Mouse (Mus musculus): ENCODE data around the gene Bcar3. TPM values are rescaled to one million over a fixed set of nuclear protein-coding genes. Genes with fewer than 3 reads are reported as not detected.

Bcar3 gene
- polyA plus RNA-seq, 1 experiment from 2014 or later: 14.0 TPM

- no peak overlapping the region for H3K4me2 ChIP-seq
- no peaks in the 10 kb centered on the region for H3K4me1 ChIP-seq (ENCODE audit: insufficient read depth)
- no peak overlapping the region for H3K9ac ChIP-seq
- ATAC-seq (ENCODE audit: insufficient read depth) (no peak), DNase-seq (no peak)
- H3K27ac ChIP-seq (ENCODE audit: low read depth): no peak overlapping the region
- H3K9me3 ChIP-seq (ENCODE audit: low read depth, low read length): no peaks in the 10 kb centered on the region
- no peak for TF ChIP-seq CTCF (IDR thresholded peaks at IDR 0.05; ENCODE audit: low read depth)
- H3K4me3 ChIP-seq (ENCODE audit: low read depth, low read length): no peak overlapping the region
- WGBS: 79% methylated on average over 4 of the region's 4 CpGs
- no peaks in the 10 kb centered on the region for H3K27me3 ChIP-seq (ENCODE audit: insufficient read depth, low read length)
- no peaks in the 10 kb centered on the region for H3K36me3 ChIP-seq (ENCODE audit: insufficient read depth)
Observed at GRCm38 (mm10) chr3:122396957-122397356, 103.0 kb downstream of the Bcar3 start.

DNA sequence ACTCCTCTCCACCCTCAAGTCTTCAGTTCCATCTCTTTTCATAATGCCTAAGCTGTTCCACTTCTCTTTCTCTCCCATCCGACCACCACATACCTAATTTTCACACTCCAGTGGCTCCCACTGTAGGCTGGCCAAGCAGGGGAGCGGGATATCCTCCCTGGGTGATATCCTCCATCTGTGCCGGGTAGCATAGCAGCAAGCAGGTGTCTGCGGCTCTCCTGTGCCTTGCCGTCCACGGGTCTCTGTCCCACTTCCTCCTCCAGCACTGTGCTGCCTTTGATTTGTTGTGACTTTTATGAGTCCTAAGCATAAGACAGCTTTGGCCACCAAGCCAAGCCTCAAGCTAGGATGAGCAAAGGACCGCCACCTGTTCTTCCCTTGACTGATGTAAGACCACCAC lies 103.5 kb downstream of the Bcar3 start:
- H3K4me1 ChIP-seq (ENCODE audit: insufficient read depth): no peaks in the 10 kb centered on the region
- no peaks in the 10 kb centered on the region for H3K27me3 ChIP-seq (ENCODE audit: insufficient read depth, low read length)
- DNase-seq (no peak), ATAC-seq (ENCODE audit: insufficient read depth) (no peak)
- H3K9ac ChIP-seq: no peak overlapping the region
- H3K4me2 ChIP-seq: no peak overlapping the region
- no peak overlapping the region for H3K27ac ChIP-seq (ENCODE audit: low read depth)
- no peaks in the 10 kb centered on the region for H3K36me3 ChIP-seq (ENCODE audit: insufficient read depth)
- TF ChIP-seq CTCF (IDR thresholded peaks at IDR 0.05; ENCODE audit: low read depth): no peak
- no peak overlapping the region for H3K4me3 ChIP-seq (ENCODE audit: low read depth, low read length)
- WGBS: 77% methylated on average over 7 of the region's 7 CpGs
- H3K9me3 ChIP-seq (ENCODE audit: low read depth, low read length): no peaks in the 10 kb centered on the region

- Histone ChIP-seq H3K9ac (no peak overlapping the region), H3K36me3 (ENCODE audit: insufficient read depth) (no peaks in the 10 kb centered on the region), H3K4me1 (ENCODE audit: insufficient read depth) (peaks cover 7% of the 10 kb centered on the region; the same call in 1 of the 2 replicates), H3K4me3 (ENCODE audit: low read depth, low read length) (no peak overlapping the region), H3K27me3 (ENCODE audit: insufficient read depth, low read length) (no peaks in the 10 kb centered on the region), H3K4me2 (no peak overlapping the region), H3K27ac (ENCODE audit: low read depth) (no peak overlapping the region), H3K9me3 (ENCODE audit: low read depth, low read length) (no peaks in the 10 kb centered on the region)
- no peak for TF ChIP-seq CTCF (IDR thresholded peaks at IDR 0.05; ENCODE audit: low read depth)
- 92% methylated on average over 2 of the region's 2 CpGs for WGBS
- ATAC-seq (ENCODE audit: insufficient read depth) (no peak), DNase-seq (no peak)
Observed at GRCm38 (mm10) chr3:122401011-122401410, 107.1 kb downstream of the Bcar3 start.

- Histone ChIP-seq H3K36me3 (ENCODE audit: insufficient read depth) (no peaks in the 10 kb centered on the region), H3K9me3 (ENCODE audit: low read depth, low read length) (no peaks in the 10 kb centered on the region), H3K27me3 (ENCODE audit: insufficient read depth, low read length) (no peaks in the 10 kb centered on the region), H3K27ac (ENCODE audit: low read depth) (no peak overlapping the region), H3K4me2 (no peak overlapping the region), H3K4me3 (ENCODE audit: low read depth, low read length) (no peak overlapping the region), H3K9ac (no peak overlapping the region), H3K4me1 (ENCODE audit: insufficient read depth) (peaks cover 7% of the 10 kb centered on the region; the same call in 1 of the 2 replicates)
- WGBS: 22% methylated on average over 5 of the region's 5 CpGs
- TF ChIP-seq CTCF (IDR thresholded peaks at IDR 0.05; ENCODE audit: low read depth): no peak
- DNase-seq (peak; percentile 52), ATAC-seq (ENCODE audit: insufficient read depth) (peak; percentile 26; the same call in 1 of the 2 replicates)
Observed at GRCm38 (mm10) chr3:122402143-122402542, 108.2 kb downstream of the Bcar3 start.

DNA sequence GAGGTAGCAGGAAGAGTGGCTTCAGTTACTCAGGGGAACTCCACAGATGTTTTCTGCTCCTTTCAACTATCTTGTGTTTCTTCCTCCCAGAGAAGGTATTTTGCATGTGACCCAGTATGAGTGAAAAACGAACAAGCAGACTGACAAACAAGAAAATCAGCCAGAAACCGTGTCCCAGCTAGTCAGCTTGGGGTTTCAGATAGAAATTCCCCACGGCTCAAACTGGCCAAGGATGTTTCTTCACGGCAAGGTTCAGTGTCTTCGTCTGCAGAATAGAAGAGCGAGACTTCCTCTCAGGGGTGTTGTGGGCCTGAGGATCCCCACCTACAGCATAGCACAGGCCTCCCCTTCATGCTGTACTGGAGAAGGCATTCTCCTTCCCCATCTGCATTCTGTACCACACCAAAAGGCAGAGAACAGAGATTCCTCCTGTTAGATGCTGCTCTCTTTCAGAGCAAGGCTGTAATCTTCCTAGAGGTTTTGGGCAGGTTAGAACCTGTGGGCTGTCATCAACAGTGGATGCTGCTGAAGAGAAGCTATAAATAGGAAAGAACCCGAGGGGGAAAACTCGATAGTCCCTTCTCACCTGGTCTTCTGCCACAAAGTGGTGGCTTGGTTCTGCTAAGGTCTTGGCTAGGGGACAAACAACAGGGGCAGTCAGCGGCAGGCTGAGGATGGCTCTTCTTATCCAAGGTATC lies 110.1 kb downstream of the Bcar3 start:
- WGBS: 73% methylated on average over 9 of the region's 9 CpGs
- Histone ChIP-seq H3K27me3 (ENCODE audit: insufficient read depth, low read length) (no peaks in the 10 kb centered on the region), H3K9me3 (ENCODE audit: low read depth, low read length) (no peaks in the 10 kb centered on the region), H3K4me3 (ENCODE audit: low read depth, low read length) (no peak overlapping the region), H3K27ac (ENCODE audit: low read depth) (no peak overlapping the region; the same call in 1 of the 2 replicates), H3K36me3 (ENCODE audit: insufficient read depth) (no peaks in the 10 kb centered on the region), H3K4me1 (ENCODE audit: insufficient read depth) (peaks cover 7% of the 10 kb centered on the region; the same call in 1 of the 2 replicates), H3K4me2 (no peak overlapping the region), H3K9ac (no peak overlapping the region)
- no peak for TF ChIP-seq CTCF (IDR thresholded peaks at IDR 0.05; ENCODE audit: low read depth)
- ATAC-seq (ENCODE audit: insufficient read depth) (no peak), DNase-seq (no peak)

GRCm38 (mm10) chr3:122405203-122405956 lies 111.4 kb downstream of the Bcar3 start:
- H3K36me3 ChIP-seq (ENCODE audit: insufficient read depth): no peaks in the 10 kb centered on the region
- no peak overlapping the region for H3K4me3 ChIP-seq (ENCODE audit: low read depth, low read length)
- peaks cover 7% of the 10 kb centered on the region; the same call in 1 of the 2 replicates for H3K4me1 ChIP-seq (ENCODE audit: insufficient read depth)
- H3K9me3 ChIP-seq (ENCODE audit: low read depth, low read length): no peaks in the 10 kb centered on the region
- DNase-seq: peak; percentile 53
- no peak overlapping the region for H3K9ac ChIP-seq
- no peak for TF ChIP-seq CTCF (IDR thresholded peaks at IDR 0.05; ENCODE audit: low read depth)
- no peaks in the 10 kb centered on the region for H3K27me3 ChIP-seq (ENCODE audit: insufficient read depth, low read length)
- WGBS: 26% methylated on average over 8 of the region's 8 CpGs
- no peak overlapping the region for H3K4me2 ChIP-seq
- ATAC-seq (ENCODE audit: insufficient read depth): peak; percentile 72; the same call in 1 of the 2 replicates
- H3K27ac ChIP-seq (ENCODE audit: low read depth): no peak overlapping the region

DNA sequence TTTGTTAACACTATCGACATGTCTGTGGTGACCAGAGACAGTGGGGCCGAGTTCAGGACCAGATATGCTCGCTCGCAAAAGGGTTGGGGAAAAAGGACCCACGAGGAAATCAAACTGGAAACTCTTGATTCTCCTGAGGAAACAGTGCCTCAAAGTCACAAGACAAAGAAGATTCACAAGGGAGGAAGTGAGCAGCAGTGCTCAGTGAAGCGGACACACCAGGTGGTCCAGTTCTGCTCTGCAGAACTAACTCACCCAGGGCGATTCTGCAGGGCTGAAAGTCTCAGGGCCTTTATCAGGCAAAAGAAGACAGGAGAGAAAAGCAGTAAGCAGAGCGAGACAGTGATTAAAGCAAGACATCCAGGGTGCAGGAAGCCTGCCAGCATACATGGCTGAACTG lies 112.5 kb downstream of the Bcar3 start:
- H3K27ac ChIP-seq (ENCODE audit: low read depth): no peak overlapping the region
- H3K27me3 ChIP-seq (ENCODE audit: insufficient read depth, low read length): no peaks in the 10 kb centered on the region
- H3K36me3 ChIP-seq (ENCODE audit: insufficient read depth): no peaks in the 10 kb centered on the region
- WGBS: 71% methylated on average over 8 of the region's 8 CpGs
- TF ChIP-seq CTCF (IDR thresholded peaks at IDR 0.05; ENCODE audit: low read depth): no peak
- no peak for ATAC-seq (ENCODE audit: insufficient read depth)
- H3K4me1 ChIP-seq (ENCODE audit: insufficient read depth): peaks cover 7% of the 10 kb centered on the region; the same call in 1 of the 2 replicates
- no peak overlapping the region for H3K4me3 ChIP-seq (ENCODE audit: low read depth, low read length)
- no peak overlapping the region for H3K4me2 ChIP-seq
- no peak overlapping the region for H3K9ac ChIP-seq
- DNase-seq: no peak
- H3K9me3 ChIP-seq (ENCODE audit: low read depth, low read length): no peaks in the 10 kb centered on the region
